Mouse (Mus musculus): Measurements from ENCODE around the gene Bscl2.

GRCm38 (mm10) chr19:8852236-8852928, 15.1 kb downstream of the Bscl2 start:
- no peak for TF ChIP-seq POLR2A (IDR thresholded peaks at IDR 0.05; ENCODE audit: insufficient read depth, low read depth, low read length)
- TF ChIP-seq CTCF (IDR thresholded peaks at IDR 0.05; ENCODE audit: insufficient read depth, low read depth, low read length) = no peak
